Mouse (Mus musculus) embryonic fibroblast, embryonic 13.5 days (primary cell): ENCODE data around the gene Smyd3. TPM values are rescaled to one million over a fixed set of nuclear protein-coding genes. Genes with fewer than 3 reads are reported as not detected.

Experiments
- H3K27ac ChIP-seq: 2 replicates; pipeline ENCODE4 v1.5.1; 2012; ENCODE audit warnings: low read length, control low read depth, inconsistent platforms; ENCODE audit not compliant: insufficient read depth
- H3K4me1 ChIP-seq: 2 replicates; pipeline ENCODE4 v1.6.1; 2011; ENCODE audit warnings: low read length; ENCODE audit not compliant: control insufficient read depth, insufficient read depth
- H3K4me3 ChIP-seq: 2 replicates; pipeline ENCODE4 v1.5.1; 2011; ENCODE audit warnings: mild to moderate bottlenecking, control low read depth, low read length; ENCODE audit not compliant: insufficient read depth
- CTCF ChIP-seq: IDR thresholded peaks from 2 replicates; pipeline ENCODE4 v1.5.1; 2011; ENCODE audit warnings: mild to moderate bottlenecking, control low read depth, low read length, moderate library complexity, borderline replicate concordance; ENCODE audit not compliant: insufficient read depth
- POLR2A ChIP-seq: IDR thresholded peaks from 2 replicates; pipeline ENCODE4 v1.6.1; 2011; ENCODE audit warnings: low read depth, mild to moderate bottlenecking, control low read depth, low read length, moderate library complexity
- polyA plus RNA-seq: library from polyadenylated mRNA; stranded (reverse); fragments of >200 nt; gene quantifications from 2 replicates; pipeline ENCODE4 v1.2.4, GENCODE M21; 2011; ENCODE audit warnings: low read depth; ENCODE audit not compliant: missing spikeins, insufficient read length

Gene Smyd3
- polyA plus RNA-seq, 1 experiment, result 12.3 TPM

GRCm38 (mm10) chr1:179461019-179461814 lies 56.6 kb downstream of the Smyd3 start:
- H3K4me3 ChIP-seq, result no peak overlapping the region
- no peak for TF ChIP-seq POLR2A
- TF ChIP-seq CTCF, result no peak
- no peak overlapping the region for H3K27ac ChIP-seq
- H3K4me1 ChIP-seq, result 0 out of 2 replicates have a peak, but pooled peaks cover 6% of the 10 kb centered on the region

- no peak overlapping the region for H3K27ac ChIP-seq
- H3K4me3 ChIP-seq, result no peak overlapping the region
- TF ChIP-seq POLR2A (no peak), CTCF (no peak)
- peaks cover 9% of the 10 kb centered on the region; the same call in 1 of the 2 replicates for H3K4me1 ChIP-seq
Measured at GRCm38 (mm10) chr1:179458987-179459368, 58.9 kb downstream of the Smyd3 start.

GRCm38 (mm10) chr1:179458236-179458986 lies 59.4 kb downstream of the Smyd3 start:
- Histone ChIP-seq H3K27ac (no peak overlapping the region), H3K4me1 (peaks cover 9% of the 10 kb centered on the region; the same call in 1 of the 2 replicates)

GRCm38 (mm10) chr1:179454600-179454999 lies 63.2 kb downstream of the Smyd3 start:
- H3K27ac ChIP-seq, result no peak overlapping the region
- no peak overlapping the region for H3K4me3 ChIP-seq
- H3K4me1 ChIP-seq, result peaks cover 2% of the 10 kb centered on the region; the same call in 1 of the 2 replicates
- TF ChIP-seq POLR2A, result no peak
- no peak for TF ChIP-seq CTCF

More at GRCm38 (mm10) chr1:179458236-179458986, 59.4 kb downstream of the Smyd3 start:
- TF ChIP-seq POLR2A, result no peak
- no peak for TF ChIP-seq CTCF
- H3K4me3 ChIP-seq, result no peak overlapping the region

GRCm38 (mm10) chr1:179451211-179451610 lies 66.6 kb downstream of the Smyd3 start:
- H3K4me3 ChIP-seq, result no peak overlapping the region
- TF ChIP-seq CTCF (no peak), POLR2A (no peak)
- H3K4me1 ChIP-seq, result peaks cover 2% of the 10 kb centered on the region; the same call in 1 of the 2 replicates
- no peak overlapping the region for H3K27ac ChIP-seq

GRCm38 (mm10) chr1:179446845-179447212 lies 71.0 kb downstream of the Smyd3 start:
- Histone ChIP-seq H3K4me1 (peaks cover 2% of the 10 kb centered on the region; the same call in 1 of the 2 replicates), H3K4me3 (no peak overlapping the region), H3K27ac (no peak overlapping the region)
- TF ChIP-seq POLR2A, result no peak
- no peak for TF ChIP-seq CTCF

GRCm38 (mm10) chr1:179446127-179446844 lies 71.6 kb downstream of the Smyd3 start:
- peaks cover 2% of the 10 kb centered on the region; the same call in 1 of the 2 replicates for H3K4me1 ChIP-seq
- H3K27ac ChIP-seq, result no peak overlapping the region
- TF ChIP-seq POLR2A, result no peak
- TF ChIP-seq CTCF, result no peak
- H3K4me3 ChIP-seq, result no peak overlapping the region

GRCm38 (mm10) chr1:179443835-179444234 lies 74.0 kb downstream of the Smyd3 start:
- TF ChIP-seq CTCF, result no peak
- no peak for TF ChIP-seq POLR2A
- H3K27ac ChIP-seq, result no peak overlapping the region
- H3K4me1 ChIP-seq, result peaks cover 2% of the 10 kb centered on the region; the same call in 1 of the 2 replicates

GRCm38 (mm10) chr1:179443423-179443822 lies 74.4 kb downstream of the Smyd3 start:
- TF ChIP-seq CTCF (no peak), POLR2A (no peak)
- no peak overlapping the region for H3K27ac ChIP-seq
- H3K4me3 ChIP-seq, result no peak overlapping the region
- H3K4me1 ChIP-seq, result peaks cover 2% of the 10 kb centered on the region; the same call in 1 of the 2 replicates

More at GRCm38 (mm10) chr1:179443835-179444234, 74.0 kb downstream of the Smyd3 start:
- H3K4me3 ChIP-seq, result no peak overlapping the region
